Mouse (Mus musculus): ENCODE measurements around the gene Myoc.

- TF ChIP-seq MAFK (IDR thresholded peaks at IDR 0.05; ENCODE audit: insufficient read depth, low read depth, low read length) (no peak), HCFC1 (IDR thresholded peaks at IDR 0.05; ENCODE audit: borderline replicate concordance, insufficient read depth, low read length) (no peak), ZC3H11A (IDR thresholded peaks at IDR 0.05; ENCODE audit: borderline replicate concordance, low read depth, low read length) (peak; percentile 60; the same call in 1 of the 2 replicates), CHD2 (IDR thresholded peaks at IDR 0.05; ENCODE audit: low read depth, low read length) (no peak), ZNF384 (IDR thresholded peaks at IDR 0.05; ENCODE audit: low read depth, low read length) (no peak)
These were observed 26.0 kb downstream of the Myoc start for GRCm38 (mm10) chr1:162664826-162665475.
